Mouse (Mus musculus): ENCODE results near the gene Myct1.

DNA sequence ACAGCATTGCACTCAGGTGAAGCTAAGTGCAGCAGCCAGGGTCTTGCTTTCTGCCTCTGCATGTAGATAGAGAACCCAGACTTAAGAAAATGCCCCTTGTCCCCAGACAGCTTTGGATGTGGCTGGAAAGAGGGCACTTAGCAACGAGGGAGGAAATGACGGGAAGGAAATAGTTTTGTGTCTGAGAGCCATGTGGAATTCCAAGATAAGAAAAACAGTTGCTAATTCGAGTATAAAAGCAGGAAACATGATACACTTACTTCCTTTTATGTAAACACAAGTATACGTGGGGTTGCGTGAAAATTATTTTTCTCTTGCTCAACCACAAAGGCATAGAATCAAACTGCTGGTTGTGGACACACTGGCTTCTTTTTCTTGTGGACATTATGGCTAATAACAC lies at the start of gene Myct1:
- no peak for TF ChIP-seq CTCF (IDR thresholded peaks at IDR 0.05; ENCODE audit: low read depth, low read length)
- no peak for TF ChIP-seq POLR2A (IDR thresholded peaks at IDR 0.05; ENCODE audit: extremely low read depth, insufficient read depth, low read length)
